Mouse (Mus musculus): Measurements from ENCODE around the gene Adap2. TPM values are rescaled to one million over a fixed set of nuclear protein-coding genes. Genes with fewer than 3 reads are reported as not detected.

Adap2 gene
- polyA plus RNA-seq, 1 experiment from 2014 or later, result 1.7 TPM

DNA sequence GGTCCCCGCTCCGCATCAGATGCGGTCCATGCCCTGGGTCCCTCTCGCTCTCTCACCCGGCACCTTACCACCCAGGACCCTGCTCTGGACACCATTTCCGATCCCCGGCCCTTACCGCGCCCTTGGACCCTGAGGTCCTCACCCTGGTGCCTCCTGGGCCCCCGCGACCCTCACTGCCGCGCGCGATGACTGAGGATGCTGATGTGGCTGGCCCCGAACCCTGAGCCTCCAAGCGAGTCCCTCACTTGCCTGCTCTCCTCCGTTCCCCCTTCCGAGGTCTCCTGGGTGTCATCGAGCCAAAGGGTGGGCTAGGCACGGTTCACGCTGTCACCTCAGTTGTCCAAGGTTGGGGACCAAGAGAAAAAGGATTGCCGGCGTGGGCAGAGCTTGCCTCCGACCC is 596 bp downstream of the Adap2 start:
- WGBS, result 25% methylated on average over 25 of the region's 25 CpGs
- Histone ChIP-seq H3K9ac (ENCODE audit: low read length) (peak overlapping the region; percentile 70; the same call in 1 of the 2 replicates), H3K9me3 (replicated peaks; ENCODE audit: control insufficient read depth, low read length) (no peaks in the 10 kb centered on the region), H3K27ac (ENCODE audit: low read length) (no peak overlapping the region), H3K4me3 (ENCODE audit: low read length) (peak overlapping the region; percentile 69), H3K36me3 (ENCODE audit: control insufficient read depth, insufficient read depth) (no peaks in the 10 kb centered on the region), H3K4me2 (ENCODE audit: low read depth, low read length) (peak overlapping the region; percentile 86), H3K27me3 (ENCODE audit: control insufficient read depth, insufficient read depth, low read length) (peaks cover 17% of the 10 kb centered on the region), H3K4me1 (ENCODE audit: control insufficient read depth, insufficient read depth, low read length) (0 out of 2 replicates have a peak, but pooled peaks cover 2% of the 10 kb centered on the region)
- ATAC-seq (replicated peaks; ENCODE audit: extremely low read depth, insufficient read depth, low FRiP score), result no peak

DNA sequence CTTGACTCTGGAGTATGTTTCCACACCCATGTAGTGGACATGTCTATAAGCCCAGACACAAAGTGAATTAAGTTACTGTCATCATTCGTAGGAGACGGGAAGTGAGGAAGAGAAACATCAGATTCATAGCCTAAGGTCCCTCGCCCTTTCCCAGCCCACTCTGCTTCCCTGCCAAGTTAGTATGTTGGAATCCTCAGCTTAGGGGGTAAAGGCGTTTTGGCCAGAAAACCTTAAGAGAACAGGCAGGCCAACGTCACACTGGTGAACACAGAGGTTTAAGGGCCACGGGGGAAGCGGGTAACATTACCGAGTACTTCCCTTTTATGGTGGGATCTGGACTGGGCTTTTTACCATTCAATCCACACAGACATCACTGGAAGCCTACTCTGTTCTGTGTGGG is 1.6 kb downstream of the Adap2 start:
- H3K4me2 ChIP-seq (ENCODE audit: low read depth, low read length), result no peak overlapping the region
- ATAC-seq (replicated peaks; ENCODE audit: extremely low read depth, insufficient read depth, low FRiP score), result no peak
- 86% methylated on average over 8 of the region's 8 CpGs for WGBS
- H3K36me3 ChIP-seq (ENCODE audit: control insufficient read depth, insufficient read depth), result no peaks in the 10 kb centered on the region
- no peak overlapping the region for H3K27ac ChIP-seq (ENCODE audit: low read length)
- no peaks in the 10 kb centered on the region for H3K9me3 ChIP-seq (replicated peaks; ENCODE audit: control insufficient read depth, low read length)
- H3K4me1 ChIP-seq (ENCODE audit: control insufficient read depth, insufficient read depth, low read length), result 0 out of 2 replicates have a peak, but pooled peaks cover 2% of the 10 kb centered on the region
- peaks cover 17% of the 10 kb centered on the region for H3K27me3 ChIP-seq (ENCODE audit: control insufficient read depth, insufficient read depth, low read length)
- no peak overlapping the region for H3K9ac ChIP-seq (ENCODE audit: low read length)
- no peak overlapping the region for H3K4me3 ChIP-seq (ENCODE audit: low read length)

DNA sequence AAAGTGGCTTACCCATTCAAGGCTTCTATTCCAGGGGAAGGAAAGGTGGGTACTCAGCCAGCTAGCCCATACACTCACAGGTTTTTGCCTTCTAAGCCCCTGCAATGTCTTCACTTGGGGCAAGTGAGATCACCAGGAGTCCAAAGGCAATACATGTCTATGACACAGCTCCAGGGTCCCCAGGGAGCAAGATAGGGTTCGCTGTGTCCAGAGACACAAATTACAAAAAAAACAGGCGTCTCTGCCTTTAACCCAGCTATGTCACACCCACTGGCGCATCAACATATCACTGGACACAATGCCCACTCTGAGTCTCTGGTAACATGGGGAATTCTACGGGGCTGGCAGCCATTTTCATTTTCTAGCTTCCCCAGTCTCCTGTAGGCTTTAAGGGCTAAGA is 2.1 kb downstream of the Adap2 start:
- no peak overlapping the region for H3K4me3 ChIP-seq (ENCODE audit: low read length)
- ATAC-seq (replicated peaks; ENCODE audit: extremely low read depth, insufficient read depth, low FRiP score), result no peak

DNA sequence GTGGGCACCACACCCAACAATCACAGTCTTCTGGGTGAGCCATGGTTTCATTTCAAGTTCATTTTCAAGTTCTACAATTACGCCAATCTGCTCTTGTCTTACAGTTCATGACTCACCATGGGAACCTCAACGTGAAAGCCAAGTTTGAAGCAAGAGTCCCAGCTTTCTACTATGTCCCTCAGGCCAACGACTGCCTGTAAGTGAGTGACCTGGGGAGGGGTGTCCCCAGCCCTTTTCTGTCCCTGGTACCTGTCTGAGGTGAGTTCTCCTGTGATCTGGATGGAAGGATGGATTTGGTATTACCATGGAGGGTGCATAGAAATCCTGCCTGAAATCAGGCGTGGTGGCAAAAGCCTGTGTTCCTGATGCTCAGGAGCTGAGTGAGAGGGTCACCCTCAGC is 2.9 kb downstream of the Adap2 start:
- WGBS, result 74% methylated on average over 4 of the region's 4 CpGs
- Histone ChIP-seq H3K4me3 (ENCODE audit: low read length) (no peak overlapping the region), H3K9ac (ENCODE audit: low read length) (no peak overlapping the region), H3K9me3 (replicated peaks; ENCODE audit: control insufficient read depth, low read length) (no peaks in the 10 kb centered on the region), H3K36me3 (ENCODE audit: control insufficient read depth, insufficient read depth) (no peaks in the 10 kb centered on the region), H3K4me2 (ENCODE audit: low read depth, low read length) (no peak overlapping the region), H3K4me1 (ENCODE audit: control insufficient read depth, insufficient read depth, low read length) (0 out of 2 replicates have a peak, but pooled peaks cover 2% of the 10 kb centered on the region), H3K27me3 (ENCODE audit: control insufficient read depth, insufficient read depth, low read length) (peaks cover 17% of the 10 kb centered on the region), H3K27ac (ENCODE audit: low read length) (no peak overlapping the region)
- ATAC-seq (replicated peaks; ENCODE audit: extremely low read depth, insufficient read depth, low FRiP score), result no peak

More for the DNA sequence above, 2.1 kb downstream of the Adap2 start:
- Histone ChIP-seq H3K9ac (ENCODE audit: low read length) (no peak overlapping the region), H3K4me1 (ENCODE audit: control insufficient read depth, insufficient read depth, low read length) (0 out of 2 replicates have a peak, but pooled peaks cover 2% of the 10 kb centered on the region), H3K27me3 (ENCODE audit: control insufficient read depth, insufficient read depth, low read length) (peaks cover 17% of the 10 kb centered on the region), H3K9me3 (replicated peaks; ENCODE audit: control insufficient read depth, low read length) (no peaks in the 10 kb centered on the region), H3K4me2 (ENCODE audit: low read depth, low read length) (no peak overlapping the region), H3K36me3 (ENCODE audit: control insufficient read depth, insufficient read depth) (no peaks in the 10 kb centered on the region), H3K27ac (ENCODE audit: low read length) (no peak overlapping the region)
- 82% methylated on average over 4 of the region's 4 CpGs for WGBS

DNA sequence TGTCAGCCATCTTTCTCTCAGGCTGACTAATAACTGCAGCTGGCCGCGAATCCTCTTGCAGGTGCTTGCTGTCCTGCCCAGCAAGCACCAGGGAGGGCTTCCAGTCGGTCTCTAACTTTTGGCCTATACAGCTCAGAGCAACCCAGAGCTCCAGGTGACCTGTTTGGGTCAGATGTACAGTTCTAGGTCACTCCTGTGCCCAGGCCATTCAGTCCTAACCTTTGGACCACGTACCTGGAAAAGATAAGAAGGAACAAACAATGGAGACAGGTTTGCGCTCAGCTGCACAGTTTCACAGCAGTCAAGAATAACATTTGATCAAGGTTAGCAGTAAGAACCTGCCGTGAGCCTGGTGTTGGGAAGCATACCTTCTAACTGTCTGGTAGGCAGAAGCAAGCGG is 5.1 kb downstream of the Adap2 start:
- Histone ChIP-seq H3K27me3 (ENCODE audit: control insufficient read depth, insufficient read depth, low read length) (peaks cover 14% of the 10 kb centered on the region), H3K36me3 (ENCODE audit: control insufficient read depth, insufficient read depth) (no peaks in the 10 kb centered on the region), H3K4me3 (ENCODE audit: low read length) (no peak overlapping the region), H3K4me1 (ENCODE audit: control insufficient read depth, insufficient read depth, low read length) (no peaks in the 10 kb centered on the region), H3K27ac (ENCODE audit: low read length) (no peak overlapping the region), H3K4me2 (ENCODE audit: low read depth, low read length) (no peak overlapping the region), H3K9me3 (replicated peaks; ENCODE audit: control insufficient read depth, low read length) (no peaks in the 10 kb centered on the region), H3K9ac (ENCODE audit: low read length) (no peak overlapping the region)
- 80% methylated on average over 7 of the region's 7 CpGs for WGBS
- no peak for ATAC-seq (replicated peaks; ENCODE audit: extremely low read depth, insufficient read depth, low FRiP score)

DNA sequence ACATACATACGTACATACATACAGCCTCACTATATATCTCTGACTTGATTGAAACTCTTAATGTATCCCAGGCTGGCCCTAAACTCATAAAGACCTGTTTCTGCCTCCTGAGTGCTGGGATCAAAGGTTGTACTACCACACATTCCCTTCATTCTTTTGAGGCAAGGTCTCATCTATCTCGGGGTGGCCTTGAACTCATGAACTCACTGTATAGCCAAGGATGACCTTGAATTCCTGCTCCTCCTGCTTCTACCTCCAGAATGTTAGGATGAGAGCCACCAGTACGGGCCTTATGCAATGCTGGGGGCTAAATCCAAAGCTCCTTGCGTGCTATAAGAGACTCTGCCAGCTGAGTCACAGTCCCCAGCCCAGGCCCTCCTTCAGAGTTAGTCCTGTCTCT is 7.1 kb downstream of the Adap2 start:
- Histone ChIP-seq H3K9ac (ENCODE audit: low read length) (no peak overlapping the region), H3K4me3 (ENCODE audit: low read length) (no peak overlapping the region)
- WGBS, result 82% methylated on average over 4 of the region's 4 CpGs

DNA sequence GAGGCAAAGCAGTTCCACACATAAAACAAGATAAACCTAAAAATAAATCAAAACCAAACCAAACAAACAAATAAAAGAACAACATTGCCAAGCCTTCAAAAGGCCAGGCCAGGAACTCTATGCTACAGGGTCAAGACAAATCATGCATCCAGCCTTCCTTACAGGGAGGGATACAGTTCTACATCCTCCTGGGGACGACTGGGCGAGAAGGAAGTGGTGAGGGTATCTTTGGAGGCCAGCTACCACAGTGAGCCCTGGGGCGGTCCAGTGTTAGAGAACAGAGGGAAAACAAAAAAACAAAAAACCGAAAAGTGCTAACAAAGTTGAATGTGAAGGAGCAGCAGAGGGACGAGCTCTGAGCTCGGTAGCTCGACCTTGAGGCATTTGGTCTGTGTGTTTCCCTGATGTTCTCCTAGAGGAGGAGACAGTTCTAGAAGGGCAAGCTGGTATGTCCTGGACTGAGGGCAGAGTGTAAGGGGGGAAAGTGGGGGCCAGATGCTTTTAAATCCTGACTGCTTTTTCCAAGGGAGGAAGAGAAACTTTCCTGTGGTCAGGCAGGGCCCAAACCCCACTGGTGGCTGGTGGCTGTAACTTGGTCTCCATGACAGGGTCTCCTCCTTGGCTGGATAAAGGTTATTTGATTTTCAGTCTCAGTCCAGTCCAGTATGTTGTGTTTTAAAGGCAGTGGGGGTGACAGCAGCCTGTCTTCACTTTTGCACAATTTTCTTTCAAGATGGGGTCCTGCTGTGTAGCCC is 9.6 kb downstream of the Adap2 start:
- Histone ChIP-seq H3K27me3 (ENCODE audit: control insufficient read depth, insufficient read depth, low read length) (no peaks in the 10 kb centered on the region; the same call in 1 of the 2 replicates), H3K27ac (ENCODE audit: low read length) (no peak overlapping the region), H3K4me3 (ENCODE audit: low read length) (no peak overlapping the region), H3K9ac (ENCODE audit: low read length) (no peak overlapping the region), H3K4me1 (ENCODE audit: control insufficient read depth, insufficient read depth, low read length) (no peaks in the 10 kb centered on the region), H3K36me3 (ENCODE audit: control insufficient read depth, insufficient read depth) (no peaks in the 10 kb centered on the region), H3K9me3 (replicated peaks; ENCODE audit: control insufficient read depth, low read length) (no peaks in the 10 kb centered on the region), H3K4me2 (ENCODE audit: low read depth, low read length) (no peak overlapping the region)
- WGBS, result 59% methylated on average over 7 of the region's 7 CpGs
- ATAC-seq (replicated peaks; ENCODE audit: extremely low read depth, insufficient read depth, low FRiP score), result no peak

More for the DNA sequence above, 7.1 kb downstream of the Adap2 start:
- Histone ChIP-seq H3K9me3 (replicated peaks; ENCODE audit: control insufficient read depth, low read length) (no peaks in the 10 kb centered on the region), H3K4me1 (ENCODE audit: control insufficient read depth, insufficient read depth, low read length) (no peaks in the 10 kb centered on the region), H3K36me3 (ENCODE audit: control insufficient read depth, insufficient read depth) (no peaks in the 10 kb centered on the region), H3K4me2 (ENCODE audit: low read depth, low read length) (no peak overlapping the region), H3K27me3 (ENCODE audit: control insufficient read depth, insufficient read depth, low read length) (no peaks in the 10 kb centered on the region; the same call in 1 of the 2 replicates), H3K27ac (ENCODE audit: low read length) (no peak overlapping the region)
- ATAC-seq (replicated peaks; ENCODE audit: extremely low read depth, insufficient read depth, low FRiP score), result no peak

DNA sequence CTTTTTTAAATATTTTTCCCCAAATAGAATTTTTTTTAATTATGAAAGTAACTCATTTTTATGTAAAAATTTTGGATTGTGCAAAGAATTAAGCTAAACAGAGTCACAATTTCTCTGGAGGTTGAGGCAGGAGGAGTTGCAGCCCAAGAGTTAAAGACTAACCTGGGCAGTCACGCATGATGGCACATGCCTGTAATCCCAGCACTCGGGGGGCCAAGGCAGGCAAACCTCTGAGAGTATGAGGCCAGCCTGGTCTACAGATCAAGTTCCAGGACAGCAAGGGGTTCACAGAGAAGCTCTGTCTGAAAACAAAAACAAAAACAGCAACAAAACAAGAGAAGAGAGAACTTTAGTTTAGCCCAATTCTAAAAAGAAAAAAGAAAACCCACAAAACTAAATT is 10.3 kb downstream of the Adap2 start:
- no peak overlapping the region for H3K27ac ChIP-seq (ENCODE audit: low read length)
- H3K4me2 ChIP-seq (ENCODE audit: low read depth, low read length), result no peak overlapping the region
- H3K9ac ChIP-seq (ENCODE audit: low read length), result no peak overlapping the region
- no peaks in the 10 kb centered on the region; the same call in 1 of the 2 replicates for H3K27me3 ChIP-seq (ENCODE audit: control insufficient read depth, insufficient read depth, low read length)
- H3K36me3 ChIP-seq (ENCODE audit: control insufficient read depth, insufficient read depth), result no peaks in the 10 kb centered on the region
- no peaks in the 10 kb centered on the region for H3K9me3 ChIP-seq (replicated peaks; ENCODE audit: control insufficient read depth, low read length)
- no peak for ATAC-seq (replicated peaks; ENCODE audit: extremely low read depth, insufficient read depth, low FRiP score)
- no peaks in the 10 kb centered on the region for H3K4me1 ChIP-seq (ENCODE audit: control insufficient read depth, insufficient read depth, low read length)
- no peak overlapping the region for H3K4me3 ChIP-seq (ENCODE audit: low read length)
- WGBS, result 68% methylated on average over 2 of the region's 2 CpGs

DNA sequence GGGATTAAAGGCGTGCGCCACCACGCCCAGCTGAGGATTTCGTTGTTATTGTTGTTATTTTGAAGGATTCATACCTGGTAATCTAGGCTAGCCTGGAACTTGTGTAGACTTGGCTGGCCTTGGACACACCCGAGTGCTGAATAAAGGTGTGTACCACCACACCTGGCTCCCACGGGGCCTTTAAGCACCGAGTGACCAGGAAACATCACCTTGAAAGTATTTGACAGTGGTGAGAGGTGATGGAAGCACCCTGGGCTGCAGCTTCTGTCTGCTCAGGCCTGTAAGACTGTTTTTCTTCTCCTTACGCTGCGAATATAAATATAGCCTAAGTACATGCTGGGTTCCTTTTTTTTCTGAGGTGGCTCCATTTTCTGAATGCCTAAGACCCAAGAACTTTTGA is 14.2 kb downstream of the Adap2 start:
- Histone ChIP-seq H3K27ac (ENCODE audit: low read length) (no peak overlapping the region), H3K4me1 (ENCODE audit: control insufficient read depth, insufficient read depth, low read length) (no peaks in the 10 kb centered on the region), H3K27me3 (ENCODE audit: control insufficient read depth, insufficient read depth, low read length) (no peaks in the 10 kb centered on the region), H3K9me3 (replicated peaks; ENCODE audit: control insufficient read depth, low read length) (no peaks in the 10 kb centered on the region), H3K9ac (ENCODE audit: low read length) (no peak overlapping the region), H3K36me3 (ENCODE audit: control insufficient read depth, insufficient read depth) (no peaks in the 10 kb centered on the region), H3K4me2 (ENCODE audit: low read depth, low read length) (no peak overlapping the region), H3K4me3 (ENCODE audit: low read length) (no peak overlapping the region)
- no peak for ATAC-seq (replicated peaks; ENCODE audit: extremely low read depth, insufficient read depth, low FRiP score)
- WGBS, result 86% methylated on average over 9 of the region's 9 CpGs

Measured in heart, embryonic 16.5 days (tissue).